Mouse (Mus musculus) hindbrain, embryonic 13.5 days (tissue): ENCODE measurements around the gene Clpsl2. TPM values are rescaled to one million over a fixed set of nuclear protein-coding genes. Genes with fewer than 3 reads are reported as not detected.
A peak's percentile ranks its signal among the peaks of the same experiment; 100 is the strongest.

Experiments used
- ATAC-seq: fragments of 200-750 bp; cut with Nextera tagmentation; 2 replicates; pipeline ENCODE4 v1.8.0; 2017; ENCODE audit warnings: moderate TSS enrichment; ENCODE audit not compliant: low FRiP score
- H3K27ac ChIP-seq: fragments of 300-500 bp; sonication (generic); 2 replicates; pipeline ENCODE4 v1.5.1; 2015; ENCODE audit warnings: inconsistent platforms, mild to moderate bottlenecking, moderate library complexity
- H3K27me3 ChIP-seq: fragments of 300-500 bp; sonication (generic); 2 replicates; pipeline ENCODE4 v1.6.1; 2015; ENCODE audit warnings: mild to moderate bottlenecking, inconsistent platforms
- H3K36me3 ChIP-seq: fragments of 300-500 bp; sonication (generic); 2 replicates; pipeline ENCODE4 v1.6.1; 2015; ENCODE audit warnings: mild to moderate bottlenecking, inconsistent platforms
- H3K4me1 ChIP-seq: fragments of 300-500 bp; sonication (generic); replicated peaks from 2 replicates; pipeline ENCODE4 v1.6.1; 2015; ENCODE audit warnings: inconsistent platforms
- H3K4me2 ChIP-seq: fragments of 300-500 bp; sonication (generic); 2 replicates; pipeline ENCODE4 v1.6.1; 2015; ENCODE audit warnings: inconsistent platforms, mild to moderate bottlenecking, moderate library complexity
- H3K4me3 ChIP-seq: fragments of 300-500 bp; sonication (generic); 2 replicates; pipeline ENCODE4 v1.5.1; 2015; ENCODE audit warnings: mild to moderate bottlenecking, inconsistent platforms
- H3K9ac ChIP-seq: fragments of 300-500 bp; sonication (generic); 2 replicates; pipeline ENCODE4 v1.6.1; 2015; ENCODE audit warnings: mild to moderate bottlenecking, inconsistent platforms
- H3K9me3 ChIP-seq: fragments of 300-500 bp; sonication (generic); 2 replicates; pipeline ENCODE4 v1.6.1; 2016; ENCODE audit warnings: inconsistent platforms
- WGBS: fragments of 180-500 bp; shearing (Covaris S2); methylation state at CpG from one replicate; pipeline ENCODE4 v1.1.7; 2015; 5-methylcytosine and 5-hydroxymethylcytosine counted together
- polyA plus RNA-seq: library from polyadenylated mRNA; unstranded; fragments of >200 nt; fragmentation: Nextera tagmentation; extraction: Ambion mirVana; gene quantifications from 2 replicates; pipeline ENCODE4 v1.2.1, GENCODE M21; 2015

Gene Clpsl2
- not detected in 2 replicates for polyA plus RNA-seq

- H3K4me2 ChIP-seq, result no peak within 1 kb of the TSS
- no peak within 1 kb of the TSS for H3K27ac ChIP-seq
- H3K27me3 ChIP-seq, result no peaks in the 10 kb centered on the region
- no peak for ATAC-seq
- 0 out of 2 replicates have a peak, but pooled peaks cover 4% of the 10 kb centered on the region for H3K4me1 ChIP-seq
- no peaks in the 10 kb centered on the region for H3K9me3 ChIP-seq
- H3K4me3 ChIP-seq, result no peak within 1 kb of the TSS
- 75% methylated on average over 14 of the region's 14 CpGs for WGBS
- no peaks in the 10 kb centered on the region for H3K36me3 ChIP-seq
- H3K9ac ChIP-seq, result no peak within 1 kb of the TSS
Measured at GRCm38 (mm10) chr17:28549111-28549510, at the start of gene Clpsl2. TSS of gene Clpsl2 (plus strand) at chr17:28549411.

GRCm38 (mm10) chr17:28500465-28500864 lies 48.7 kb upstream of the Clpsl2 start:
- WGBS, result 77% methylated on average over 3 of the region's 3 CpGs
- no peaks in the 10 kb centered on the region for H3K4me1 ChIP-seq
- no peak for ATAC-seq
- no peak overlapping the region for H3K9ac ChIP-seq
- no peak overlapping the region for H3K4me3 ChIP-seq
- H3K4me2 ChIP-seq, result no peak overlapping the region
- no peaks in the 10 kb centered on the region for H3K9me3 ChIP-seq
- no peaks in the 10 kb centered on the region for H3K27me3 ChIP-seq
- H3K27ac ChIP-seq, result no peak overlapping the region
- no peaks in the 10 kb centered on the region for H3K36me3 ChIP-seq

- H3K9ac ChIP-seq, result no peak overlapping the region
- peaks cover 5% of the 10 kb centered on the region; the same call in 1 of the 2 replicates for H3K27me3 ChIP-seq
- H3K4me1 ChIP-seq, result peaks cover 4% of the 10 kb centered on the region; the same call in 1 of the 2 replicates
- H3K4me2 ChIP-seq, result no peak overlapping the region
- WGBS, result 71% methylated on average over 7 of the region's 7 CpGs
- no peak overlapping the region for H3K4me3 ChIP-seq
- H3K27ac ChIP-seq, result no peak overlapping the region
- H3K9me3 ChIP-seq, result no peaks in the 10 kb centered on the region
- no peak for ATAC-seq
- H3K36me3 ChIP-seq, result no peaks in the 10 kb centered on the region
Measured at GRCm38 (mm10) chr17:28502196-28502821, 46.9 kb upstream of the Clpsl2 start.

GRCm38 (mm10) chr17:28504182-28504581 lies 45.0 kb upstream of the Clpsl2 start:
- Histone ChIP-seq H3K4me3 (no peak overlapping the region), H3K36me3 (no peaks in the 10 kb centered on the region), H3K9ac (no peak overlapping the region), H3K27ac (no peak overlapping the region), H3K9me3 (no peaks in the 10 kb centered on the region), H3K4me2 (no peak overlapping the region), H3K27me3 (peaks cover 5% of the 10 kb centered on the region; the same call in 1 of the 2 replicates), H3K4me1 (peaks cover 4% of the 10 kb centered on the region; the same call in 1 of the 2 replicates)
- 71% methylated on average over 6 of the region's 6 CpGs for WGBS
- ATAC-seq, result no peak

- no peak overlapping the region for H3K9ac ChIP-seq
- no peak overlapping the region for H3K4me3 ChIP-seq
- peaks cover 13% of the 10 kb centered on the region; the same call in 1 of the 2 replicates for H3K27me3 ChIP-seq
- no peak overlapping the region for H3K27ac ChIP-seq
- no peaks in the 10 kb centered on the region for H3K36me3 ChIP-seq
- H3K9me3 ChIP-seq, result no peaks in the 10 kb centered on the region
- H3K4me2 ChIP-seq, result no peak overlapping the region
- 90% methylated on average over 4 of the region's 4 CpGs for WGBS
- H3K4me1 ChIP-seq, result peaks cover 6% of the 10 kb centered on the region
- no peak for ATAC-seq
Measured at GRCm38 (mm10) chr17:28505591-28505990, 43.6 kb upstream of the Clpsl2 start.

- Histone ChIP-seq H3K4me1 (peaks cover 12% of the 10 kb centered on the region), H3K4me3 (no peak overlapping the region), H3K9me3 (no peaks in the 10 kb centered on the region), H3K27me3 (peaks cover 18% of the 10 kb centered on the region), H3K36me3 (no peaks in the 10 kb centered on the region), H3K27ac (no peak overlapping the region), H3K4me2 (no peak overlapping the region), H3K9ac (peak overlapping the region; percentile 29; the same call in 1 of the 2 replicates)
- ATAC-seq, result no peak
- WGBS, result 28% methylated on average over 5 of the region's 5 CpGs
Measured at GRCm38 (mm10) chr17:28506895-28507294, 42.3 kb upstream of the Clpsl2 start.

- no peak for ATAC-seq
- Histone ChIP-seq H3K4me3 (no peak overlapping the region), H3K27me3 (peaks cover 22% of the 10 kb centered on the region), H3K4me1 (peaks cover 12% of the 10 kb centered on the region), H3K9me3 (no peaks in the 10 kb centered on the region), H3K9ac (no peak overlapping the region), H3K27ac (no peak overlapping the region), H3K36me3 (no peaks in the 10 kb centered on the region), H3K4me2 (no peak overlapping the region)
- WGBS, result 41% methylated on average over 4 of the region's 5 CpGs
Measured at GRCm38 (mm10) chr17:28507496-28507895, 41.7 kb upstream of the Clpsl2 start.

- Histone ChIP-seq H3K4me1 (peaks cover 12% of the 10 kb centered on the region), H3K27me3 (peaks cover 28% of the 10 kb centered on the region), H3K4me3 (0 out of 2 replicates have a peak overlapping the region, but pooled peaks have one; percentile 4), H3K27ac (no peak overlapping the region), H3K36me3 (no peaks in the 10 kb centered on the region), H3K4me2 (peak overlapping the region; percentile 40), H3K9me3 (no peaks in the 10 kb centered on the region), H3K9ac (peak overlapping the region; percentile 60; the same call in 1 of the 2 replicates)
- WGBS, result 6% methylated on average over 28 of the region's 28 CpGs
- ATAC-seq, result no peak
Measured at GRCm38 (mm10) chr17:28510445-28511342, 38.5 kb upstream of the Clpsl2 start.

GRCm38 (mm10) chr17:28511616-28512541 lies 37.3 kb upstream of the Clpsl2 start:
- no peaks in the 10 kb centered on the region for H3K9me3 ChIP-seq
- peaks cover 31% of the 10 kb centered on the region for H3K27me3 ChIP-seq
- no peak overlapping the region for H3K9ac ChIP-seq
- H3K4me1 ChIP-seq, result peaks cover 12% of the 10 kb centered on the region
- H3K4me3 ChIP-seq, result no peak overlapping the region
- WGBS, result 37% methylated on average over 9 of the region's 9 CpGs
- H3K4me2 ChIP-seq, result no peak overlapping the region
- H3K36me3 ChIP-seq, result no peaks in the 10 kb centered on the region
- H3K27ac ChIP-seq, result no peak overlapping the region
- ATAC-seq, result no peak

- H3K36me3 ChIP-seq, result no peaks in the 10 kb centered on the region
- H3K4me2 ChIP-seq, result no peak overlapping the region
- H3K27ac ChIP-seq, result no peak overlapping the region
- no peak overlapping the region for H3K9ac ChIP-seq
- peaks cover 17% of the 10 kb centered on the region for H3K4me1 ChIP-seq
- no peaks in the 10 kb centered on the region for H3K9me3 ChIP-seq
- no peak for ATAC-seq
- peaks cover 28% of the 10 kb centered on the region for H3K27me3 ChIP-seq
- 35% methylated on average over 6 of the region's 6 CpGs for WGBS
- H3K4me3 ChIP-seq, result no peak overlapping the region
Measured at GRCm38 (mm10) chr17:28512696-28513095, 36.5 kb upstream of the Clpsl2 start.

- H3K4me3 ChIP-seq, result no peak overlapping the region
- 81% methylated on average over 1 of the region's 1 CpGs for WGBS
- H3K27me3 ChIP-seq, result peaks cover 28% of the 10 kb centered on the region
- H3K27ac ChIP-seq, result no peak overlapping the region
- H3K9me3 ChIP-seq, result no peaks in the 10 kb centered on the region
- H3K4me1 ChIP-seq, result peaks cover 22% of the 10 kb centered on the region
- no peak overlapping the region for H3K9ac ChIP-seq
- H3K36me3 ChIP-seq, result no peaks in the 10 kb centered on the region
- H3K4me2 ChIP-seq, result no peak overlapping the region
- no peak for ATAC-seq
Measured at GRCm38 (mm10) chr17:28513337-28513736, 35.9 kb upstream of the Clpsl2 start.
